Mouse (Mus musculus) hindbrain, embryonic 13.5 days (tissue): ENCODE results near the gene Psmc3. TPM values are rescaled to one million over a fixed set of nuclear protein-coding genes. Genes with fewer than 3 reads are reported as not detected.
"Not testable (repeated sequence)": the region's sequence is repeated elsewhere in the genome, so short reads cannot be mapped to it uniquely, and the experiment has no call there.

Experiments used
- ATAC-seq: fragments of 200-750 bp; cut with Nextera tagmentation; 2 replicates; pipeline ENCODE4 v1.8.0; 2017; ENCODE audit warnings: moderate TSS enrichment; ENCODE audit not compliant: low FRiP score
- H3K27ac ChIP-seq: fragments of 300-500 bp; sonication (generic); 2 replicates; pipeline ENCODE4 v1.5.1; 2015; ENCODE audit warnings: inconsistent platforms, mild to moderate bottlenecking, moderate library complexity
- H3K27me3 ChIP-seq: fragments of 300-500 bp; sonication (generic); 2 replicates; pipeline ENCODE4 v1.6.1; 2015; ENCODE audit warnings: mild to moderate bottlenecking, inconsistent platforms
- H3K36me3 ChIP-seq: fragments of 300-500 bp; sonication (generic); 2 replicates; pipeline ENCODE4 v1.6.1; 2015; ENCODE audit warnings: mild to moderate bottlenecking, inconsistent platforms
- H3K4me1 ChIP-seq: fragments of 300-500 bp; sonication (generic); replicated peaks from 2 replicates; pipeline ENCODE4 v1.6.1; 2015; ENCODE audit warnings: inconsistent platforms
- H3K4me2 ChIP-seq: fragments of 300-500 bp; sonication (generic); 2 replicates; pipeline ENCODE4 v1.6.1; 2015; ENCODE audit warnings: inconsistent platforms, mild to moderate bottlenecking, moderate library complexity
- H3K4me3 ChIP-seq: fragments of 300-500 bp; sonication (generic); 2 replicates; pipeline ENCODE4 v1.5.1; 2015; ENCODE audit warnings: mild to moderate bottlenecking, inconsistent platforms
- H3K9ac ChIP-seq: fragments of 300-500 bp; sonication (generic); 2 replicates; pipeline ENCODE4 v1.6.1; 2015; ENCODE audit warnings: mild to moderate bottlenecking, inconsistent platforms
- H3K9me3 ChIP-seq: fragments of 300-500 bp; sonication (generic); 2 replicates; pipeline ENCODE4 v1.6.1; 2016; ENCODE audit warnings: inconsistent platforms
- WGBS: fragments of 180-500 bp; shearing (Covaris S2); methylation state at CpG from one replicate; pipeline ENCODE4 v1.1.7; 2015; 5-methylcytosine and 5-hydroxymethylcytosine counted together
- polyA plus RNA-seq: library from polyadenylated mRNA; unstranded; fragments of >200 nt; fragmentation: Nextera tagmentation; extraction: Ambion mirVana; gene quantifications from 2 replicates; pipeline ENCODE4 v1.2.1, GENCODE M21; 2015

Gene Psmc3
- polyA plus RNA-seq, result 238 and 241 TPM in 2 replicates

- H3K27me3 ChIP-seq, result no peaks in the 10 kb centered on the region
- peaks cover 20% of the 10 kb centered on the region for H3K4me1 ChIP-seq
- peak within 1 kb of the TSS; percentile 79 for H3K4me3 ChIP-seq
- no peaks in the 10 kb centered on the region for H3K9me3 ChIP-seq
- peak within 1 kb of the TSS; percentile 99 for H3K4me2 ChIP-seq
- WGBS, result 0% methylated on average over 40 of the region's 40 CpGs
- peak within 1 kb of the TSS; percentile 85 for H3K9ac ChIP-seq
- peak within 1 kb of the TSS; percentile 94 for H3K27ac ChIP-seq
- peaks cover 37% of the 10 kb centered on the region for H3K36me3 ChIP-seq
- peak; percentile 99 for ATAC-seq
These were observed at the start of gene Psmc3 for GRCm38 (mm10) chr2:91053934-91054382. Psmc3 (plus strand) TSS chr2:91054009.

DNA sequence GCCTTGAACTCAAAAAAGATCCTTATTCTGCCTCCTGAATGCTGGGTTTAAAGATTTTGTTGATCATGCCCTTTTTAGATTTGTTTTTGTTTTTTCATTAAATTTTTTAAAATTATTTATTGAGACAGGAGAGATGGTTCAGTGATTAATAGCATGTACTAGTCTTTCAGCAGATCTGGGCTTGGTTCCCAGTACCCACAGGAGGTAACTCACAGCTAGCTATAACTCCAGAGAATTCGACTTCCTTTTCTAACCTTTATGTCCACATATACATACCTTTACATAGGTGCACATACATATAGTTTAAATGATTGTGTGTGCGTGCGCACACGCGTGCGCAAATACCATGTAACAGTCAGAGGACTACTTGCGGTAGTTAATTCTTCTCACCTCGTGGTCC lies 45.3 kb upstream of the Psmc3 start:
- no peak overlapping the region for H3K4me3 ChIP-seq
- H3K4me2 ChIP-seq, result no peak overlapping the region
- no peak overlapping the region for H3K9ac ChIP-seq
- 99% methylated on average over 8 of the region's 8 CpGs for WGBS
- H3K4me1 ChIP-seq, result no peaks in the 10 kb centered on the region
- peaks cover 85% of the 10 kb centered on the region for H3K36me3 ChIP-seq
- H3K9me3 ChIP-seq, result no peaks in the 10 kb centered on the region
- no peaks in the 10 kb centered on the region for H3K27me3 ChIP-seq
- H3K27ac ChIP-seq, result no peak overlapping the region
- no peak for ATAC-seq

GRCm38 (mm10) chr2:91013881-91014280 lies 39.9 kb upstream of the Psmc3 start:
- no peak overlapping the region for H3K4me2 ChIP-seq
- no peak overlapping the region for H3K4me3 ChIP-seq
- no peak for ATAC-seq
- no peak overlapping the region for H3K27ac ChIP-seq
- no peaks in the 10 kb centered on the region for H3K4me1 ChIP-seq
- WGBS, result 91% methylated on average over 2 of the region's 2 CpGs
- no peaks in the 10 kb centered on the region for H3K9me3 ChIP-seq
- no peak overlapping the region for H3K9ac ChIP-seq
- H3K36me3 ChIP-seq, result peaks cover 77% of the 10 kb centered on the region
- no peaks in the 10 kb centered on the region for H3K27me3 ChIP-seq

DNA sequence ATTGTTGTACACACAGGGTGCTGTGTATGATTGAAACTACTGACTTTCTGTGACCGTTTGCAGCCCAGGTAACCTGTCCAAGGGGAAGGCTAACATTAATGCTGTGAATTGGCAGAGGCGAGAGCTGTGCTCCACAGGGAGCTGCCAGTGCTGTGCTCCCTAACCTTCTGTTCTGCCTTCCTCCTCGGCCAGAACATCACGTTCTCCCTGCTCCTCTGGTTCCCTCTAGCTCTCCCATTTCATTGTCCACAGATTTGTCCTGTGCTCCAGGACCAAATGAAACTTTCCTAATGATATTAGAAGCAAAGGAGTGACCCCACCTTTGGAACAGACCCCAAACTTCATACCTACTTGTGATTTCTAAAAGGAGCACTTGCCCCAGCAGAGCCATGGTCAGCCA lies 38.4 kb upstream of the Psmc3 start:
- Histone ChIP-seq H3K4me3 (no peak overlapping the region), H3K36me3 (peaks cover 72% of the 10 kb centered on the region), H3K9ac (no peak overlapping the region), H3K27ac (no peak overlapping the region), H3K4me2 (no peak overlapping the region), H3K9me3 (no peaks in the 10 kb centered on the region), H3K4me1 (no peaks in the 10 kb centered on the region), H3K27me3 (no peaks in the 10 kb centered on the region)
- WGBS, result 89% methylated on average over 4 of the region's 4 CpGs
- no peak for ATAC-seq

- Histone ChIP-seq H3K9me3 (no peaks in the 10 kb centered on the region), H3K4me3 (no peak overlapping the region), H3K27me3 (no peaks in the 10 kb centered on the region), H3K27ac (no peak overlapping the region), H3K9ac (no peak overlapping the region), H3K4me2 (no peak overlapping the region), H3K4me1 (no peaks in the 10 kb centered on the region), H3K36me3 (peaks cover 55% of the 10 kb centered on the region)
- 86% methylated on average over 8 of the region's 8 CpGs for WGBS
- no peak for ATAC-seq
These were observed 35.6 kb upstream of the Psmc3 start for GRCm38 (mm10) chr2:91018061-91018788.

GRCm38 (mm10) chr2:91019911-91020310 lies 33.9 kb upstream of the Psmc3 start:
- no peak for ATAC-seq
- H3K27me3 ChIP-seq, result no peaks in the 10 kb centered on the region
- H3K4me2 ChIP-seq, result no peak overlapping the region
- no peak overlapping the region for H3K9ac ChIP-seq
- H3K4me3 ChIP-seq, result no peak overlapping the region
- H3K4me1 ChIP-seq, result no peaks in the 10 kb centered on the region
- WGBS, result 98% methylated on average over 3 of the region's 3 CpGs
- H3K9me3 ChIP-seq, result no peaks in the 10 kb centered on the region
- no peak overlapping the region for H3K27ac ChIP-seq
- H3K36me3 ChIP-seq, result peaks cover 38% of the 10 kb centered on the region

DNA sequence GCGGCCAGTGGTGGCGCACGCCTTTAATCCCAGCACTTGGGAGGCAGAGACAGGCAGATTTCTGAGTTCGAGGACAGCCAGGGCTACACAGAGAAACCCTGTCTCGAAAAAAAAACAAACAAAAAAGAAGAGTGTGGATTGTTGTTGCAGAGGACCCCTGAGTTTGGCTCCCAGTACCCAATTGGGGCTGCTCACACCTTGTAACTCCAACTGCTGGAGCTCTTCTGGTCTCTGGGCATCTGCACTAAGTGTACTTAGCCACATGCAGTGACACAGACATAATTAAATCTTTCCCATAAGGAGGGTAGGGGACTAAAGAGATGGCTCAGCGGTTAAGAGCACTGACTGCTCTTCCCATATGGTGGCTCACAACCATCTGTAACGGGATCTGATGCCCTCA lies 31.5 kb upstream of the Psmc3 start:
- not testable (repeated sequence) for H3K4me3 ChIP-seq, H3K9me3 ChIP-seq, H3K27ac ChIP-seq, H3K4me2 ChIP-seq, ATAC-seq, H3K27me3 ChIP-seq, H3K4me1 ChIP-seq, H3K9ac ChIP-seq
- peaks cover 23% of the 10 kb centered on the region for H3K36me3 ChIP-seq
- WGBS, result 94% methylated on average over 7 of the region's 7 CpGs

DNA sequence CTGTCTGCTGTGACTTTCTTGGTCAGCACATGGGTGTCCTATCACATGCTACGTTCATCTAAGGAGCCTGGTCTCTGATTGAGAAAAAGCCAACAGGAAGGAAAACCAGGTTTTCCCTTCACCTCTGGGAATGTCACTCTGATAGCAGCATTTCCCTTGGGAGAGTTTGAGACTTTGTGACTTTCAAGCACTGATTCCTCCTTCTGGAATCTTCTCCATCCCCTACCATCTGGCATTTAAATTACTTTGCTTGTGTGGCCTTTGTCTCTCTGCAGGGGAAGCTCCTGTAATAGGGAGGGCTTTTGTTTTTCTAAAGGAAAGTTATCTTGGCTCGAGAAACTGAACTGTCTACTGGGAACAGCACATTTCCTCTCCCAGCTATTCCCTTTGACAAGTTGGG lies 30.7 kb upstream of the Psmc3 start:
- no peaks in the 10 kb centered on the region for H3K4me1 ChIP-seq
- no peak for ATAC-seq
- whole genome bisulfite sequencing, result 60% methylated on average over 2 of the region's 2 CpGs
- H3K9me3 ChIP-seq, result no peaks in the 10 kb centered on the region
- no peak overlapping the region for H3K27ac ChIP-seq
- no peaks in the 10 kb centered on the region for H3K27me3 ChIP-seq
- H3K4me2 ChIP-seq, result no peak overlapping the region
- H3K9ac ChIP-seq, result no peak overlapping the region
- no peak overlapping the region for H3K4me3 ChIP-seq
- peaks cover 17% of the 10 kb centered on the region for H3K36me3 ChIP-seq

DNA sequence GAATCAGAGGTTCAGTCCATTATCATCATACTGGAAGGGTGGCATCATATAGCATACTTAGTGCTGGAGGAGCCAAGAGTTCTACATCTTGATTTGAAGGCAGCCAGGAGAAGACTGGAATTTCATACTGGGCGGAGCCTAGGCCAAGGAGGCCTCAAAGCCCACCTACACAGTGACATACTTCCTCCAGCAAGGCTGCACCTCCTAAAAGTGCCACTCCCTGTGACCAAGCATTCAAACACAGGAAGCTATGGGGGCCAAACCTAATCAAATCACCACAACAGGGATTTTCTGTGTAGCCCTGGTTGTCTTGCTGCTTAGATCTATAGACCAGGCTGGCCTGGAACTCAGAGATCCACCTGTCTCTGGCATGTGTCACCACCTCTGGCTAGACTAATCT lies 29.9 kb upstream of the Psmc3 start:
- 93% methylated on average over 1 of the region's 1 CpGs for WGBS

DNA sequence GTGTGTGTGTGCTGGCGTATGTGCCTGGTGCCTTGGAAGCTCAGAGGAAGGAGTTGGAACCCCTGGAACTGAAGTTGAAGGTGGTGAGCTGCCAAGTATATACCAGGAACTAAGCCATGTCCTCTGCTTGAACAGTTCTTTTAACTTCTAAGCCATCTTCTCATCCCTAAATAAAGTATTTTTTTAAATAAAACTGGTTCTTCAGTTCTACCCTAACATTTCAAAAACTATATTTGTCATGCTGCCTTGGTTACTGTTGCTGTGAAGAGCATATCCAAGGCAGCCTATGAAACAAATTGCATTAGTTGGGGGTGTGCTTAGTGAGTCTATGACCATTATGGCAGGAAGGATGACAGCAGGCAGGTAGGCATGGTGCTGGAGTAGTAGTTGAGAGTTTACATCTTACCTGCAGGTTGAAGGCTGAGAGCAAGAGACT lies 28.7 kb upstream of the Psmc3 start:
- Histone ChIP-seq H3K9ac (no peak overlapping the region), H3K27me3 (no peaks in the 10 kb centered on the region), H3K4me2 (no peak overlapping the region), H3K9me3 (no peaks in the 10 kb centered on the region), H3K27ac (no peak overlapping the region), H3K36me3 (peaks cover 9% of the 10 kb centered on the region), H3K4me3 (no peak overlapping the region), H3K4me1 (no peaks in the 10 kb centered on the region)
- ATAC-seq, result no peak
- WGBS, result 92% methylated on average over 1 of the region's 1 CpGs

More for the DNA sequence above, 29.9 kb upstream of the Psmc3 start:
- Histone ChIP-seq H3K27ac (no peak overlapping the region), H3K4me1 (no peaks in the 10 kb centered on the region), H3K9ac (no peak overlapping the region), H3K36me3 (peaks cover 15% of the 10 kb centered on the region), H3K4me2 (no peak overlapping the region), H3K4me3 (no peak overlapping the region), H3K9me3 (no peaks in the 10 kb centered on the region), H3K27me3 (no peaks in the 10 kb centered on the region)
- no peak for ATAC-seq

- Histone ChIP-seq H3K27me3 (no peaks in the 10 kb centered on the region), H3K4me2 (no peak overlapping the region), H3K9ac (no peak overlapping the region), H3K4me3 (no peak overlapping the region), H3K36me3 (no peaks in the 10 kb centered on the region), H3K4me1 (no peaks in the 10 kb centered on the region), H3K9me3 (no peaks in the 10 kb centered on the region), H3K27ac (no peak overlapping the region)
- WGBS, result 86% methylated on average over 1 of the region's 1 CpGs
- ATAC-seq, result no peak
These were observed 27.3 kb upstream of the Psmc3 start for GRCm38 (mm10) chr2:91026491-91026890.

GRCm38 (mm10) chr2:91027391-91028214 lies 26.2 kb upstream of the Psmc3 start:
- Histone ChIP-seq H3K27ac (no peak overlapping the region), H3K9me3 (no peaks in the 10 kb centered on the region)
- 80% methylated on average over 9 of the region's 9 CpGs for WGBS

More at GRCm38 (mm10) chr2:91027391-91028214, 26.2 kb upstream of the Psmc3 start:
- H3K27me3 ChIP-seq, result no peaks in the 10 kb centered on the region
- H3K36me3 ChIP-seq, result no peaks in the 10 kb centered on the region
- H3K4me2 ChIP-seq, result no peak overlapping the region
- no peak overlapping the region for H3K9ac ChIP-seq
- H3K4me1 ChIP-seq, result no peaks in the 10 kb centered on the region
- H3K4me3 ChIP-seq, result no peak overlapping the region
- ATAC-seq, result no peak
